Mouse (Mus musculus) lung, adult 2 months (tissue): Measurements from ENCODE around the gene Baz1b.

Experiments
- CTCF ChIP-seq: fragments of 200-500 bp; IDR thresholded peaks from 2 replicates; pipeline ENCODE4 v1.5.1; 2011; ENCODE audit warnings: mild to moderate bottlenecking, low read length, control low read depth; ENCODE audit not compliant: insufficient read depth
- POLR2A ChIP-seq: fragments of 200-500 bp; IDR thresholded peaks from 2 replicates; pipeline ENCODE4 v1.6.1; 2011; ENCODE audit warnings: low read depth, mild to moderate bottlenecking, control low read depth, low read length, borderline replicate concordance; ENCODE audit errors: extremely low read depth

- TF ChIP-seq CTCF = no peak
- TF ChIP-seq POLR2A = no peak
Observed at GRCm38 (mm10) chr5:135180796-135181195, 6.3 kb upstream of the Baz1b start.
